Mouse (Mus musculus): Measurements from ENCODE around the gene Ttc4.

DNA sequence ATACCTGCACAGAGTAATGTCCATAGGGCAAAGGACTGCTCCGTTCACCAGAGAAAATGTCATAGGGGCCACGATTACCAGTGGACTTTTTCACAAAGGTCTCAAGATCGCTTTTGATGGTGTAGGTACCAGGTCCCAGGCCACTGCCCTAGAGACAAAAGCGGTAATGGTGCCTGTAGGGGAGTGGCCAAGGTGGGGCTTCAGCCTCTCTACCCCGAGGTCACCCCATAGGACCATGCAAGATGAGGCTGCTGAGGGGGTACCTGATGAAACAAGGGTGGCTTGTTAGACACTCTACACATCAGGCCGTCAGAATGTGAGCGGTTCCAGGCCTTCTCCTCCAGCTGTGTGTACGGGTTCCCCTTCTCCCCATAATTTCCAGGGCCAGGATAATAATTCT is 65.6 kb downstream of the Ttc4 start:
- no peak for TF ChIP-seq CTCF (IDR thresholded peaks at IDR 0.05; ENCODE audit: low read depth, low read length)
- TF ChIP-seq POLR2A (IDR thresholded peaks at IDR 0.05; ENCODE audit: extremely low read depth, insufficient read depth, low read length) = no peak
